Mouse (Mus musculus) kidney, adult 2 months (tissue): Measurements from ENCODE around the gene Olfr459. TPM values are rescaled to one million over a fixed set of nuclear protein-coding genes. Genes with fewer than 3 reads are reported as not detected.
A peak's percentile ranks its signal among the peaks of the same experiment; 100 is the strongest.

Experiments
- DNase-seq: peaks from one replicate; pipeline ENCODE4 v3.0.0; 2021
- H3K27ac ChIP-seq: fragments of 200-500 bp; 2 replicates; pipeline ENCODE4 v1.5.1; 2012; ENCODE audit warnings: low read depth, low read length, control low read depth, inconsistent platforms; ENCODE audit not compliant: insufficient read depth
- H3K27me3 ChIP-seq: fragments of 200-500 bp; replicated peaks from 2 replicates; pipeline ENCODE4 v1.6.1; 2012; ENCODE audit warnings: mild to moderate bottlenecking, moderate library complexity, low read length, inconsistent platforms; ENCODE audit not compliant: control insufficient read depth, insufficient read depth
- H3K36me3 ChIP-seq: fragments of 200-500 bp; 2 replicates; pipeline ENCODE4 v1.6.1; 2012; ENCODE audit warnings: mild to moderate bottlenecking, moderate library complexity, low read length, inconsistent platforms; ENCODE audit not compliant: control insufficient read depth, insufficient read depth
- H3K4me1 ChIP-seq: fragments of 200-500 bp; 2 replicates; pipeline ENCODE4 v1.6.1; 2011; ENCODE audit warnings: low read length; ENCODE audit not compliant: control insufficient read depth, insufficient read depth
- H3K4me3 ChIP-seq: fragments of 200-500 bp; 2 replicates; pipeline ENCODE4 v1.5.1; 2011; ENCODE audit warnings: mild to moderate bottlenecking, low read depth, low read length, control low read depth; ENCODE audit not compliant: insufficient read depth
- CTCF ChIP-seq: fragments of 200-500 bp; conservative IDR thresholded peaks from 2 replicates; pipeline ENCODE4 v1.5.1; 2011; ENCODE audit warnings: low read depth, mild to moderate bottlenecking, control low read depth, low read length, moderate library complexity, mixed read lengths; ENCODE audit not compliant: insufficient read depth, insufficient read length
- POLR2A ChIP-seq: fragments of 200-500 bp; IDR thresholded peaks from one replicate; pipeline ENCODE4 v1.6.1; 2011; ENCODE audit warnings: low read depth, low read length, control low read depth
- WGBS: fragments of 180-500 bp; shearing (Covaris S2); methylation state at CpG from one replicate; pipeline ENCODE4 v1.1.7; 2018; 5-methylcytosine and 5-hydroxymethylcytosine counted together
- polyA plus RNA-seq: library from polyadenylated mRNA; depleted of rRNA; stranded (reverse); fragments of >200 nt; gene quantifications from 2 replicates; pipeline ENCODE4 v1.2.3, GENCODE M21; 2012; rRNA removed

The Olfr459 gene
- polyA plus RNA-seq = not detected in 2 replicates

- no peaks in the 10 kb centered on the region for H3K4me1 ChIP-seq
- TF ChIP-seq POLR2A = no peak
- TF ChIP-seq CTCF = no peak
- no peak within 1 kb of the TSS for H3K4me3 ChIP-seq
- H3K36me3 ChIP-seq = no peaks in the 10 kb centered on the region
- DNase-seq = no peak
- no peak within 1 kb of the TSS for H3K27ac ChIP-seq
- H3K27me3 ChIP-seq = no peaks in the 10 kb centered on the region
- 82% methylated on average over 7 of the region's 7 CpGs for WGBS
These were observed at the start of gene Olfr459 for GRCm38 (mm10) chr6:41775077-41775476. TSS of gene Olfr459 (minus strand) at chr6:41775177.

DNA sequence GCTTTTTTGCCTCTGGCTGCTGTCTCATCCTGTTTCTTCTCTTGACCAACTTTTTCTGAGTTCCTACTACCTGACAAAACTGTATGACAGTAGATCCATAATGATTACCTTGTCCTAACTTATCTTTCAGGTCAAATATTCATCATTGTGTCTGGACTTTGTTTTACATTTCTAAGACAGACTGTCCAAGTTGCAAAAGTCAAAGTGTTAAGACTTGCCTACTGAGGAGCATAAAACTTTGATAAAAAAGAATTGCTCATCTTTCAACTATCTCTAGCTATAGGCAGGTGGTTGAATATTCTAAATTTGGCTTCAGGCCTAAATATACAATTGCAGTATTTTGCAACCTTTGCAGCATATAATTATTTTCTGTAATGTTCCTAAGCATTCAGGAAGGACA is 49.1 kb upstream of the Olfr459 start:
- Histone ChIP-seq H3K36me3 (no peaks in the 10 kb centered on the region), H3K4me3 (no peak overlapping the region), H3K4me1 (no peaks in the 10 kb centered on the region), H3K27me3 (no peaks in the 10 kb centered on the region), H3K27ac (no peak overlapping the region)
- TF ChIP-seq POLR2A (no peak), CTCF (no peak)
- DNase-seq = no peak

DNA sequence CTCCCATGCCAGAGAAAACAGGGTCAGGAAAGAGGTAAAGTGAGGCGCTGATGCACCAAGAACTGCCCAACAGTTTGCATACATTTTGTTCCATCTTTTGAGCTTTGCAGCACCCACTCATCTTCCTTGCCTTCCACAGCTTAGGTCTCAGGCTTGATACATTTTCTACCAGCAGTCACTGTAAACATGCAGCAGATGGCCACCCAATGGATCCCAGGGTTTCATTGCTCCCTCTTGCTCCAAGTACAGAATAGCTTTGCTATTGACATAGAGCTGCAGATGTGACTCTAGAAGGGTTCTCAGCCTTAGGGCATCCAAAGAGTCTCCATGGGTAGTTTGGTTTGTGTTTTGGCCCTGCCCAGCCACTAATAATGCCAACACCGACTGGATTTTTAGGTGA is 11.7 kb upstream of the Olfr459 start:
- Histone ChIP-seq H3K27ac (no peak overlapping the region), H3K27me3 (no peaks in the 10 kb centered on the region), H3K36me3 (no peaks in the 10 kb centered on the region), H3K4me3 (no peak overlapping the region), H3K4me1 (no peaks in the 10 kb centered on the region)
- DNase-seq = no peak
- WGBS = 83% methylated on average over 2 of the region's 2 CpGs
- TF ChIP-seq CTCF (no peak), POLR2A (no peak)

DNA sequence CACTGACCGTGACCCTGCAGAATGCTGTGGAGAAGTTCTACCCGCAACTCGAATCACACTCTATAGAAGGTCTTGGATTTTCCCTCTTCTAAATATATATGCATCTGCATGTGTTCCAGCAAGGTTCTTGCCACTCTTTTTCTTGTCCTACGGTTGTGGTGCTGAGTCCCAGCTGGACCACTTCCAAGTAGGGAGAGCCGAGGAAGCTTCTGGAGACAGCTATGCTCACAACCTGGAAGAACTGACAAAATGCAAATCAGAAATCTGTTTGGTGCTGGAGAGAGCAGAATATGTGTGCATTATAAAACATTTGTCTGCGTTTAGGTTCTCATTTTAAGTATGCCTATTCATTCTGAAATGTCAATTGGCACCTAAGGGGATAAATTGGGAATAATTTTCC is 744 bp upstream of the Olfr459 start:
- Histone ChIP-seq H3K36me3 (no peaks in the 10 kb centered on the region), H3K4me1 (no peaks in the 10 kb centered on the region), H3K27me3 (no peaks in the 10 kb centered on the region), H3K4me3 (no peak overlapping the region), H3K27ac (no peak overlapping the region)
- WGBS = 59% methylated on average over 6 of the region's 6 CpGs
- DNase-seq = no peak
- TF ChIP-seq POLR2A = no peak
- no peak for TF ChIP-seq CTCF

DNA sequence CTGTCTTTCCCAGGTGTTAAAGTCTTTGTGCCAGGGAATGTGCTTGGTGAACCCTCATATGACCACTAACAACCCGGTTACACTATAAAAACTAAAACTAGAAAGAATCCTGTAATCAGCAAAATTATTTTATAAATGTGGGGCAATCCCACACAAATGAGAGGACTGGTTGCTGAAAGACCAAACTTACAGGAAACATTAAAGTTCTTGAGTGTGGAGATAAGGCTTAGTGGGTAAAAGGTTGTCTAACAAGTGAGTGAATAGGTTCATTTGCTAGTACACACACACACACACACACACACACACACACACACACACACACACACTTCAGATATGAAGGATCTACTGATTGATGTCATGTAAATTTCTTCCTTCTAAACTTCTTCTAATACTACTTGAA is 5.1 kb downstream of the Olfr459 start:
- Histone ChIP-seq H3K4me3 (no peak overlapping the region), H3K27me3 (no peaks in the 10 kb centered on the region), H3K27ac (no peak overlapping the region), H3K36me3 (no peaks in the 10 kb centered on the region), H3K4me1 (no peaks in the 10 kb centered on the region)
- no peak for TF ChIP-seq POLR2A
- no peak for TF ChIP-seq CTCF
- DNase-seq = no peak
- 76% methylated on average over 1 of the region's 1 CpGs for WGBS

DNA sequence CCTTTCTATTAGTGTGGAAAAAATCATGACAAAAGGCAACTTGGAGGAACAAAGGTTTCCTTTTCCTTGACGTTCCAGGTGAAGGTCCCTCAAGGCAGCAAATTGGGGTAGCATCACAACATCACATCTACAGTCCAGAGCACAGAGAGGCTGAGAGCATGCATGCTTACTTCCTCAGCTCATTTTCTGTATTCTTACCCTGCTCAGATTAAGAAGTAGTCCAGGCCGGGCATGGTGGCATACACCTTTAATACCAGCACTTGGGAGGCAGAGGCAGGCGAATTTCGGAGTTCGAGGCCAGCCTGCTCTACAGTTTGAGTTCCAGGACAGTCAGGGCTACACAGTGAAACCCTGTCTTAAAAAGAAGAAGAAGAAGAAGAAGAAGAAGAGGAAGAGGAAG is 10.7 kb downstream of the Olfr459 start:
- WGBS = 80% methylated on average over 5 of the region's 5 CpGs
- H3K27me3 ChIP-seq = no peaks in the 10 kb centered on the region
- DNase-seq = no peak
- TF ChIP-seq POLR2A (no peak), CTCF (no peak)
- no peak overlapping the region for H3K27ac ChIP-seq
- no peaks in the 10 kb centered on the region for H3K4me1 ChIP-seq
- H3K36me3 ChIP-seq = no peaks in the 10 kb centered on the region
- no peak overlapping the region for H3K4me3 ChIP-seq

DNA sequence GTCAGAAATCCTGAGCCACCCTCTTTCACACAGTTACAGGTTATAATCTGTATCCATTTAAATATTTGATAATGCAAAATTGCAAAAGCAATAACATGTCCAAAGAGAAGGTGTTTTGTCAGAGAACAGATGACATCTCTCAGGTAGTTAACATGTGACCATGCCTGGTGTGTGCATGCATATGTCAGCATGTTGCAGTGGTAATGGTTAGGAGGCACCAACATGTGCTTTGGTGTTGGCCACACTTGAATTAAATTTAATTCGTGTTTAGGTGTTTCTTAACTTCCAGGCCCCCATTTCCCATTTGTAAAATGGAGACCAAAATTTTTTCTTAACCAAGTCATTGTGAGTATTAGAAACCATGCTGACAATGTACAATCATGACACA is 12.6 kb downstream of the Olfr459 start:
- no peak for DNase-seq
- Histone ChIP-seq H3K27me3 (no peaks in the 10 kb centered on the region), H3K27ac (no peak overlapping the region), H3K4me3 (no peak overlapping the region), H3K4me1 (no peaks in the 10 kb centered on the region), H3K36me3 (no peaks in the 10 kb centered on the region)
- WGBS = 71% methylated on average over 1 of the region's 1 CpGs
- TF ChIP-seq POLR2A = no peak
- no peak for TF ChIP-seq CTCF

GRCm38 (mm10) chr6:41761702-41762369 is 13.1 kb downstream of the Olfr459 start:
- Histone ChIP-seq H3K27me3 (no peaks in the 10 kb centered on the region), H3K4me3 (no peak overlapping the region), H3K36me3 (no peaks in the 10 kb centered on the region), H3K4me1 (no peaks in the 10 kb centered on the region), H3K27ac (no peak overlapping the region)
- TF ChIP-seq CTCF (peak; percentile 77), POLR2A (no peak)
- WGBS = 2% methylated on average over 1 of the region's 1 CpGs
- peak; percentile 67 for DNase-seq
